Mouse (Mus musculus): ENCODE data around the gene C1qa.

DNA sequence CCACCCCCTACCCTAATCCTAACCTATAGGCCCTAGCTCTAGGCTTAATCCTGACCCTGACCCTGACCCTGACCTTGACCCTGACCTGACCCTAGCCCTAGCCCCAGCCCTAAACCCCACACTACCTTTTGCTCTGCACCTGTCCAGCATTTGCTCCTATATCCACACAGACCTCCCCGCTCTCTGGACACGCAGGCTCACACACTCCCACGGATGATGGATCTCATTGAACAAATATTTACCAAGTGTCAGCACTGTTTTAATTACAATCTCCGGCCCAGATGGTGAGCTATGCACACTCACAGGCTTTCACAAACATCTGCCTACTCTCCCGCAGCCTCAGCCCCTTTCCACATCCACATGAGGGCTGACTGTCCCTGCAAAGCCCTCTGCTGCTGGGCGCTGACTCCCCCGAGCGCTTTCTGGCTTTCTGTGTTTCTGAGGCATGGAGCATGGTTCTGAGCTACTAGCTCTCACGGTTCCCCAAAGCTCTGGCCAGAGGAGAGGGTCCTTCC is 462 bp downstream of the C1qa start:
- TF ChIP-seq MAX (IDR thresholded peaks at IDR 0.05; ENCODE audit: low read depth) (no peak), POLR2A (IDR thresholded peaks at IDR 0.05; ENCODE audit: insufficient read length, low read depth) (no peak), POLR2AphosphoS2 (IDR thresholded peaks at IDR 0.05; ENCODE audit: insufficient read length, low read depth) (no peak), MYOD1 (IDR thresholded peaks at IDR 0.05; ENCODE audit: control insufficient read depth in 1 of 3, insufficient read length in 2 of 3, low read depth in 2 of 3) (no peak), USF1 (IDR thresholded peaks at IDR 0.05; ENCODE audit: low read depth) (no peak)

All from myocyte (in vitro differentiated cells).